Mouse (Mus musculus) adrenal gland, postnatal 4 days (tissue): ENCODE data around the gene Trim69. TPM values are rescaled to one million over a fixed set of nuclear protein-coding genes. Genes with fewer than 3 reads are reported as not detected.
"Not testable (repeated sequence)": the region's sequence is repeated elsewhere in the genome, so short reads cannot be mapped to it uniquely, and the experiment has no call there.

Experiments
- DNase-seq, 2 experiments: peaks; one replicate each; pipeline ENCODE4 v3.0.0; 2021 to 2022; ENCODE audit warnings: low spot score in 2 of 2, mixed read lengths in 2 of 2
- total RNA-seq, 2 experiments: library from RNA; stranded (reverse); gene quantifications; 2 replicates each; pipeline ENCODE4 v1.2.3; 2021

Gene Trim69
- total RNA-seq, 2 experiments from 2014 or later: not detected

- DNase-seq: no peak
Observed at GRCm38 (mm10) chr2:122206440-122207107, 46.1 kb downstream of the Trim69 start.

DNA sequence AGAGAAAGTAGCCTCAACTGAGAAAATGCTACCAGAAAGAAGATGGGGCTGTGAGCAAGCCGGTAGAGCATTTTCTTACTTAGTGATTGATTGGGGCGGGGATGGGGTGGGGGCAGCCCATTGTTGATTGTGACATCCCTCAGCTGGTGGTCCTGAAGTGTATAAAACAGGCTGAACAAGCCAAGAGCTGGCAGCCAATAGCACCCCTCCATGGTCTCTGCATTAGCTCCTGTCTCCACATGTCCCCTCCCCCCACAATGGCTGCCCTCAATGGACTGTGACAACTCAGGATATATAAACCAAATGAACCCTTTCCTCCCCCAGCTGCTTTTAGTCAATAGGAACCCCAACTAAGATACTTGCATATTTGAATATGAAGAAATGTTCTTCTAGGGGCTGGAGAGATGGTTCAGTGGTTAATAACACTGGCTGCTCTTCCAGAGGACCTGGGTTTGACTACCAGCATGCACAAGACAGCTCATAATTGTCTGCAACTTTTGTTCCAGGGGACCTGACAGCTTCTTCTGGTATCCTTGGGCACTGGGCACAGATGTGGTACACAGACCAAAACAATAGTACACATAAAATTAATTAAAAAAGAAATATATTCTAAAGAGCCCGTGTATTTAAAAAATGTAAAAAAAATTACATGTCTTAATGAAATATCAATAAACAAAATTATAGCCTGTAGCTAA is 50.2 kb downstream of the Trim69 start:
- DNase-seq: no peak

- not testable (repeated sequence) for DNase-seq
Observed at GRCm38 (mm10) chr2:122217075-122217474, 56.6 kb downstream of the Trim69 start.

DNA sequence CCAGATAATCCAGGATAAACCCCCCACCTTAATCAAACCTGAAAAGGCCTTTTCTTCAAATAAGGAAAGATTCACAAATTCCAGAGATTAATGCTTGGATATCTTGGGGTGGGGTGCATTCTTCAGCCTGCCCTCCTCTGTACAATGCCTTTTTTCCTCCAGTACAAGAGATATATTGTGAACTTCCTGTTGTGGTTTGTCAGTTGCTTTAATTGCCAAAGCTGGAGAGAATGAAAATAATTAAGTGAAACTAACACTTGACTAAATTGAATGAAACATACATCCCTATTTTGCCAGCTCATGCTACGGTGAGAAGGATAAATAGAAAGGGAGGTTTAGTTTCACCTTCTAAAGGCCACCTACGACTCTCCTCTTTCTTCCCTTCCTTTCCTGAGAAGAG is 57.7 kb downstream of the Trim69 start:
- DNase-seq: no peak

- no peak for DNase-seq
Observed at GRCm38 (mm10) chr2:122221378-122221777, 60.9 kb downstream of the Trim69 start.

DNA sequence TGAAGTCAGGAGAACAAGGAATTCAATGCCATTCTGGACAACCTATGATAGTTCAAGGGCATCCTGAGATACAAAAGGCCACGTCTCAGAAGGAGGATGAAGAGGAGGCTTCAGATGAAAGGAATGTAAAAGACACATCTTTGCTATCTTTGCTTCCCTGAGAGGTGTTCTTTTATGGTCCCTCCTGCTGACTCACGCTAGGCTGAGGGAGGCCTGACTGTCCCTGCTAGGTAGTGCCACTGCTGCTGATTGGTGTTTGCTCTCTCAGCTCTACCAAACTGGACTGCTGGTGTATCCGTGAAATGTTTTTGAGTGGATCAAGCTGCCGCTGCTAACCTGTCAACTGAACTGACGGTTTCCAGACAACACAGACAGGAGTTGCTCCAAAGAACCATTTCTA is 61.3 kb downstream of the Trim69 start:
- no peak for DNase-seq

GRCm38 (mm10) chr2:122222272-122222671 is 61.8 kb downstream of the Trim69 start:
- no peak for DNase-seq

- no peak for DNase-seq
Observed at GRCm38 (mm10) chr2:122223654-122224053, 63.2 kb downstream of the Trim69 start.

Other genes with a start within 250 kb of the Trim69 start
- 10 to 100 TPM; 51.5 to 55.0 TPM for gene Ctdspl2, start 204.7 kb upstream of the Trim69 start, total RNA-seq
- under 1 TPM in 1 of 2 experiments, not detected in 1; 0.17 TPM for gene Mageb3, start 204.6 kb upstream of the Trim69 start, total RNA-seq
- gene Eif3j1, start 132.2 kb upstream of the Trim69 start, total RNA-seq: 10 to 100 TPM; 20.9 to 22.9 TPM
- gene Spg11, start 42.3 kb upstream of the Trim69 start, total RNA-seq: 10 to 100 TPM; 19.5 to 22.3 TPM
- gene B2m, start 13.0 kb upstream of the Trim69 start, total RNA-seq: 100 to 1,000 TPM; 290 to 339 TPM
- gene Patl2, start 25.5 kb downstream of the Trim69 start, total RNA-seq: under 1 TPM in 1 of 2 experiments, not detected in 1; 0.45 TPM
- not detected for gene Terb2, start 25.6 kb downstream of the Trim69 start, total RNA-seq
- 10 to 100 TPM; 61.4 to 77.3 TPM for gene Sord, start 74.0 kb downstream of the Trim69 start, total RNA-seq
- gene Duox2, start 137.7 kb downstream of the Trim69 start, total RNA-seq: under 1 TPM; 0.08 to 0.17 TPM
- gene Duoxa2, start 138.2 kb downstream of the Trim69 start, total RNA-seq: under 1 TPM in 1 of 2 experiments, not detected in 1; 0.20 TPM
- gene Duoxa1, start 153.0 kb downstream of the Trim69 start, total RNA-seq: under 1 TPM in 1 of 2 experiments, not detected in 1; 0.25 TPM
- gene Duox1, start 155.0 kb downstream of the Trim69 start, total RNA-seq: under 1 TPM in 1 of 2 experiments, not detected in 1; 0.06 TPM
- gene Shf, start 208.5 kb downstream of the Trim69 start, total RNA-seq: 10 to 100 TPM; 30.5 to 32.7 TPM